Mouse (Mus musculus) limb, embryonic 12.5 days (tissue): ENCODE results near the gene Kxd1. TPM values are rescaled to one million over a fixed set of nuclear protein-coding genes. Genes with fewer than 3 reads are reported as not detected.

Experiments used
- ATAC-seq: fragments of 200-750 bp; cut with Nextera tagmentation; 2 replicates; pipeline ENCODE4 v1.8.0; 2017; ENCODE audit warnings: low read depth, moderate TSS enrichment; ENCODE audit not compliant: insufficient number of reproducible peaks, insufficient read depth, low FRiP score, low TSS enrichment
- H3K27ac ChIP-seq: fragments of 300-500 bp; sonication (generic); 2 replicates; pipeline ENCODE4 v1.5.1; 2016; ENCODE audit warnings: mild to moderate bottlenecking, moderate library complexity
- H3K27me3 ChIP-seq: fragments of 300-500 bp; sonication (generic); 2 replicates; pipeline ENCODE4 v1.6.1; 2016; ENCODE audit warnings: mild to moderate bottlenecking, moderate library complexity
- H3K36me3 ChIP-seq: fragments of 300-500 bp; sonication (generic); 2 replicates; pipeline ENCODE4 v1.6.1; 2016; ENCODE audit warnings: mild to moderate bottlenecking, moderate library complexity
- H3K4me1 ChIP-seq: fragments of 300-500 bp; sonication (generic); replicated peaks from 2 replicates; pipeline ENCODE4 v1.6.1; 2016
- H3K4me2 ChIP-seq: fragments of 300-500 bp; sonication (generic); 2 replicates; pipeline ENCODE4 v1.6.1; 2016; ENCODE audit warnings: mild to moderate bottlenecking, moderate library complexity
- H3K4me3 ChIP-seq: fragments of 300-500 bp; sonication (generic); replicated peaks from 2 replicates; pipeline ENCODE4 v1.5.1; 2016; ENCODE audit warnings: mild to moderate bottlenecking
- H3K9ac ChIP-seq: fragments of 300-500 bp; sonication (generic); replicated peaks from 2 replicates; pipeline ENCODE4 v1.6.1; 2016; ENCODE audit warnings: mild to moderate bottlenecking, moderate library complexity
- H3K9me3 ChIP-seq: fragments of 300-500 bp; sonication (generic); 2 replicates; pipeline ENCODE4 v1.6.1; 2016; ENCODE audit warnings: mild to moderate bottlenecking, moderate library complexity
- WGBS: fragments of 180-500 bp; shearing (Covaris S2); methylation state at CpG from one replicate; pipeline ENCODE4 v1.1.7; 2016; 5-methylcytosine and 5-hydroxymethylcytosine counted together
- polyA plus RNA-seq: library from polyadenylated mRNA; unstranded; fragments of >200 nt; fragmentation: Nextera tagmentation; extraction: Ambion mirVana; gene quantifications from 2 replicates; pipeline ENCODE4 v1.2.1, GENCODE M21; 2016

The Kxd1 gene
- polyA plus RNA-seq, 1 experiment from 2014 or later, result 50.7 TPM

DNA sequence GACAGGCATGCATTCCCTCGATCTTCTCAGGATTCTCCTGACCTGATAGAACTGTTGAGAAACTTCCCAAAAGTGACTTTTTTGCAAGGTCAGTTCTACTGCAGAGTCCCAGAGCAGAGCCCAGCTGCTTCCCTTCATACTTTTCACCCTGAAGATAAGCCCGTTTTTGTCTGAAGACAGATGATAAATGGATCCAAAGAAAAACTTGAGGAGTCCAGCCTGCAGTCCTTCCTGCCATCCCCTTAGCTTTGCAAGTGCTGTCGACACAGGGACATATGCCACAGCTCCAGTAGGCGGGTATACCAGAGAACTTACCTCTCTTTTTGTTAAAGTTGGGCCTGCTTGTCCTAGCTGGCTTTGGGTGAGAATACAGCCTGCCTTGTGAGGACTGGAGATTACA, 33.6 kb upstream of the Kxd1 start:
- no peak overlapping the region for H3K27ac ChIP-seq
- 74% methylated on average over 4 of the region's 4 CpGs for WGBS
- no peak overlapping the region; the same call in 1 of the 2 replicates for H3K9ac ChIP-seq

DNA sequence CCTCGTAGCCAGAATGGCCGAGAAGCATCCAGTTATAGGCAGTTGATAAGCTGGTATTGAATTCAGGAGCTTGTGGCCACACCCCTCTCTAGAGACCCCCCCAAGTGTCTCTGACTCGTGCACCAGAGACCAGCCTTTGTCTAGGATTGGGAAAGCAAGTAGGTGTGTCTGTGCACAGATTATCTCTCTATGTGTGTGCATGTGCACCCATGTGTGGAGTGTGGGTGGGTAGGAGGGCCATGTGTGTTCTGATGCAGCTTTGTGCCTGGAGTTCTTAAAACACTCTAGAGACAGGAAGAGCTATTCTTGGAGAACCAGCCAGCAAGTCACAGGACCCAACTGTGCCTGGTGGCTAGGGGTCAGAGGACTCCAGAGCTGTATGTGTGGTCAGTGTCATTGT, 32.8 kb upstream of the Kxd1 start:
- WGBS, result 81% methylated on average over 3 of the region's 3 CpGs
- no peak overlapping the region for H3K9ac ChIP-seq
- ATAC-seq, result no peak
- H3K4me1 ChIP-seq, result peaks cover 12% of the 10 kb centered on the region
- no peaks in the 10 kb centered on the region for H3K9me3 ChIP-seq
- no peak overlapping the region for H3K27ac ChIP-seq
- no peak overlapping the region for H3K4me2 ChIP-seq
- H3K27me3 ChIP-seq, result no peaks in the 10 kb centered on the region
- H3K36me3 ChIP-seq, result peaks cover 5% of the 10 kb centered on the region; the same call in 1 of the 2 replicates
- H3K4me3 ChIP-seq, result no peak overlapping the region

More for the DNA sequence above, 33.6 kb upstream of the Kxd1 start:
- ATAC-seq, result no peak
- Histone ChIP-seq H3K4me1 (peaks cover 16% of the 10 kb centered on the region), H3K27me3 (no peaks in the 10 kb centered on the region), H3K36me3 (0 out of 2 replicates have a peak, but pooled peaks cover under 1% of the 10 kb centered on the region), H3K4me3 (no peak overlapping the region), H3K4me2 (no peak overlapping the region), H3K9me3 (no peaks in the 10 kb centered on the region)

DNA sequence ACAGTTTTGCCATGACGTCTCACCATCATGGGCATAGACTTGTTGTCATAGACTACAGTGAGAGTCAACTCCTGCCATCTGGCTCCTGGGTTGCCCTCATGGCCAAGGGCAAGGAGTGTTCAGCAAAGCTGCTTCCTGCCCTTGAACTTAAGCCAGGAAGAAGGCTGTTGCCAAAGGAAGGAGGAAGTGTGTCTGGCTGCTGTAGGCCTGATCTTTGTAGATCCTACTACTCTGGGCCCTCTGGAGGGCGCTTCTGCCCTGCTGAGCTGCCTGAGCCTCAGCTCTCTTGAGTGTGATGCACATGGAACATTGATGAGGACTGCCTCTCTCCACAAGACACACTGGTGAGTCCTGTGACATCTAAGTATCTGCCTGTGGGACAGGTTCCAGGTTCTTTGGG, 32.3 kb upstream of the Kxd1 start:
- no peaks in the 10 kb centered on the region for H3K27me3 ChIP-seq
- H3K4me1 ChIP-seq, result peaks cover 7% of the 10 kb centered on the region
- WGBS, result 74% methylated on average over 2 of the region's 2 CpGs
- H3K36me3 ChIP-seq, result peaks cover 7% of the 10 kb centered on the region; the same call in 1 of the 2 replicates
- no peak overlapping the region for H3K27ac ChIP-seq
- H3K9ac ChIP-seq, result no peak overlapping the region
- no peak overlapping the region for H3K4me2 ChIP-seq
- H3K4me3 ChIP-seq, result no peak overlapping the region
- no peak for ATAC-seq
- H3K9me3 ChIP-seq, result no peaks in the 10 kb centered on the region

DNA sequence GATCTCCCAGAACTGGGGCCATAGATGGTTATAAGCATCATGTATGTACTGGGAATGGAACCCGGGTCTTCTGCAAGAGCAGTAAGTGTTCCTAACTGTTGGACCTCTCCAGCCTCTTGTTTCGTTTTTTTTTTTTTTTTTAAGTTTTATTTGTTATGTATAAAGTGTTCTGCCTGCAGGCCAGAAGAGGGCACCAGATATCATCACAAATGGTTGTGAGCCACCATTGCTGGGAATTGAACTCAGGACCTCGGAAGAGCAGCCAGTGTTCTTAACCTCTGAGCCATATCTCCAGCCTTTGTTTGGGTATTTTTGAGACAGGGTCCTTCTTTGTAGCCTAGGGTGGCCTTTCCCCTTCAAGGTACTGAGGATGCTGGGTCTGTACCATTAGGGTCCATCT, 31.2 kb upstream of the Kxd1 start:
- Histone ChIP-seq H3K27ac (no peak overlapping the region), H3K4me1 (0 out of 2 replicates have a peak, but pooled peaks cover 3% of the 10 kb centered on the region), H3K9ac (no peak overlapping the region), H3K4me3 (no peak overlapping the region), H3K36me3 (peaks cover 9% of the 10 kb centered on the region; the same call in 1 of the 2 replicates), H3K27me3 (no peaks in the 10 kb centered on the region), H3K4me2 (no peak overlapping the region), H3K9me3 (no peaks in the 10 kb centered on the region)
- no peak for ATAC-seq
- 84% methylated on average over 3 of the region's 3 CpGs for WGBS

- H3K4me3 ChIP-seq, result no peak overlapping the region
- peaks cover 9% of the 10 kb centered on the region; the same call in 1 of the 2 replicates for H3K36me3 ChIP-seq
- no peak overlapping the region for H3K4me2 ChIP-seq
- no peaks in the 10 kb centered on the region for H3K27me3 ChIP-seq
- H3K27ac ChIP-seq, result 0 out of 2 replicates have a peak overlapping the region, but pooled peaks have one; percentile 7
- H3K9me3 ChIP-seq, result no peaks in the 10 kb centered on the region
- 79% methylated on average over 4 of the region's 4 CpGs for WGBS
- H3K9ac ChIP-seq, result no peak overlapping the region; the same call in 1 of the 2 replicates
- ATAC-seq, result no peak
- H3K4me1 ChIP-seq, result peaks cover 9% of the 10 kb centered on the region; the same call in 1 of the 2 replicates
Measured at GRCm38 (mm10) chr8:70558334-70558733, 30.6 kb upstream of the Kxd1 start.

GRCm38 (mm10) chr8:70555079-70555747, 27.5 kb upstream of the Kxd1 start:
- 85% methylated on average over 4 of the region's 4 CpGs for WGBS
- no peak for ATAC-seq
- Histone ChIP-seq H3K4me2 (no peak overlapping the region), H3K9me3 (no peaks in the 10 kb centered on the region), H3K27ac (no peak overlapping the region), H3K27me3 (no peaks in the 10 kb centered on the region), H3K36me3 (peaks cover 9% of the 10 kb centered on the region; the same call in 1 of the 2 replicates), H3K4me1 (peaks cover 10% of the 10 kb centered on the region; the same call in 1 of the 2 replicates), H3K4me3 (no peak overlapping the region), H3K9ac (no peak overlapping the region)

DNA sequence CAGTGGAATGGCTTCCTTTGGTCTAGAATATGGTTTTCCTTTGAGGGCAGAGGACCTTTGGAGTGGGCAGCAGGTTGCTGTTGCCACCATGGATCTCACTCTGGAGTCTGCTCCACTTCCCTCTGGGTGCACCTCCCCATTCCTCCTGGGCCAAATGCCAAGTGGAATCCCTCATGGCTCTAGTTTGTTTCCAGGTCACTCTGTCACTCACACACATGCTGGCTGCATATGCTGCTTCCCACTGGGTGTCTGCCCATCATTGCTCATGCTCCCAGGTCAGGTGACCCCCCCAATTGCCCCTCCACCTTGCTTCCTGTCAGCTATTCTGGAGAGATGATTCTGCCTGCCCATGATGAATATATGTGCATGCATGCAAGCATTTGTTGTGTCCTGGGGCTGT, 26.0 kb upstream of the Kxd1 start:
- Histone ChIP-seq H3K4me1 (peaks cover 10% of the 10 kb centered on the region; the same call in 1 of the 2 replicates), H3K9ac (no peak overlapping the region), H3K4me2 (no peak overlapping the region), H3K27ac (no peak overlapping the region), H3K36me3 (peaks cover 9% of the 10 kb centered on the region; the same call in 1 of the 2 replicates), H3K9me3 (no peaks in the 10 kb centered on the region), H3K27me3 (no peaks in the 10 kb centered on the region), H3K4me3 (no peak overlapping the region)
- no peak for ATAC-seq

DNA sequence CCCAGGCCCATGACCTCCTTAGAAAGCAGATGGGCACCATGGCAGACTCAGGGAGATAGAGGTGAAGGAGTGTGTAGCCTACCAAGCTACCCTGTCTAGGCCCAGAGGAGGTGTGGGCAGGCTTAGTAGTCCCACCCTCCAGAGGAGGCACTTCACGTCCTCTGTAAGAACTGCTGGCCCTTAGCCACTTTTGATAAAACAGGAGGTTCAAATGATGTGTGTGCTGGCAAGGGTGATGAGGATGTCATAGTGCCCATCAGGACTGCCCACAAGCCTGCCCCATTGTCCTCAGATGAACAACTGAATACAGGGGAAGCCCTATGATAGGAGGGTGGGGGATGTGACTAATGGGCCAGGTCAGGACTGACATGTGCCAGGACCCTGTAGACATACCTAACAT, 25.1 kb upstream of the Kxd1 start:
- 76% methylated on average over 1 of the region's 1 CpGs for WGBS
- Histone ChIP-seq H3K36me3 (peaks cover 9% of the 10 kb centered on the region; the same call in 1 of the 2 replicates), H3K4me2 (no peak overlapping the region), H3K9me3 (no peaks in the 10 kb centered on the region), H3K27ac (no peak overlapping the region), H3K9ac (0 out of 2 replicates have a peak overlapping the region, but pooled peaks have one; percentile 2), H3K4me1 (peaks cover 7% of the 10 kb centered on the region; the same call in 1 of the 2 replicates), H3K4me3 (no peak overlapping the region), H3K27me3 (no peaks in the 10 kb centered on the region)
- ATAC-seq, result no peak

DNA sequence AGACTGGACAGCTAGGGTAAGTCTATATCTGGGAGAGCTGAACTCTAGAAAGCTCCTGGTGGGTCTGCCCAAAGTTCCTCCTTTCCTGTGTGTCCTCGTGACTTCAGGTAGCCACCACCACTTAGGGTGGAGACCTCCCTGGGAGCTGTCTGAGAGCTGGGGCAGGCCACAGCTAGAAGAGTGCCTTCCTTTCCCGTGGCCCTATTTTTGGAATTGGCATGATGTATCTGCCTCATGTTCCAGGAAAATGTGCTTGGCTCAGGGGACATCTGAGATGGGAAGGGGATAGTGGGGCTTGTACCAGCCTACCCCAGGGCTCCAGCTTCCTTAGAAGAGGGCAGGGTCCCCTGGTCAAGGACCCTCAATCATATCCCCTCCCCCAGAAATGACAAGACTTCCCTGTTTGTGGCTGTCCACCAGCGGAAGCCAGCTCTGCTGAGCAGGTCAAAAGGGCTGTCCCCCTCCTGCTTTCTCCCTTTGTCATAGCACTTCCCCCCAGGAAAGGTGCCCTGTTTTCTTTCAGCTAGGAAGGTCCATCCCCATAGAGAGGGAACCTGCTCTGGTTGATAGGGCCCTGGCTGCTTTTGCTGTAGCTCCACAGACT, 23.9 kb upstream of the Kxd1 start:
- Histone ChIP-seq H3K4me3 (no peak overlapping the region), H3K9me3 (no peaks in the 10 kb centered on the region), H3K4me1 (peaks cover 7% of the 10 kb centered on the region; the same call in 1 of the 2 replicates), H3K36me3 (peaks cover 9% of the 10 kb centered on the region; the same call in 1 of the 2 replicates), H3K27me3 (no peaks in the 10 kb centered on the region), H3K9ac (no peak overlapping the region), H3K27ac (no peak overlapping the region), H3K4me2 (no peak overlapping the region)
- 76% methylated on average over 3 of the region's 3 CpGs for WGBS
- ATAC-seq, result no peak

GRCm38 (mm10) chr8:70549412-70550184, 21.8 kb upstream of the Kxd1 start:
- 95% methylated on average over 10 of the region's 10 CpGs for WGBS
- no peak for ATAC-seq
- Histone ChIP-seq H3K27me3 (no peaks in the 10 kb centered on the region), H3K4me1 (peaks cover 7% of the 10 kb centered on the region; the same call in 1 of the 2 replicates), H3K27ac (no peak overlapping the region), H3K4me2 (no peak overlapping the region), H3K9me3 (no peaks in the 10 kb centered on the region), H3K36me3 (0 out of 2 replicates have a peak, but pooled peaks cover 4% of the 10 kb centered on the region), H3K9ac (no peak overlapping the region), H3K4me3 (no peak overlapping the region)

- Histone ChIP-seq H3K4me1 (no peaks in the 10 kb centered on the region), H3K36me3 (0 out of 2 replicates have a peak, but pooled peaks cover 11% of the 10 kb centered on the region), H3K4me2 (no peak overlapping the region), H3K9ac (no peak overlapping the region), H3K27ac (no peak overlapping the region), H3K9me3 (no peaks in the 10 kb centered on the region), H3K4me3 (no peak overlapping the region), H3K27me3 (no peaks in the 10 kb centered on the region)
- WGBS, result 87% methylated on average over 6 of the region's 6 CpGs
- no peak for ATAC-seq
Measured at GRCm38 (mm10) chr8:70547762-70548161, 20.0 kb upstream of the Kxd1 start.
